Mouse (Mus musculus) cortical plate, adult 2 months (tissue): Measurements from ENCODE around the gene Prickle4.

Experiments used
- CTCF ChIP-seq: fragments of 200-500 bp; IDR thresholded peaks from 2 replicates; pipeline ENCODE4 v1.5.1; 2011; ENCODE audit warnings: mild to moderate bottlenecking, control low read depth, low read length; ENCODE audit not compliant: insufficient read depth; ENCODE audit errors: extremely low read depth
- POLR2A ChIP-seq: fragments of 200-500 bp; IDR thresholded peaks from 2 replicates; pipeline ENCODE4 v1.6.1; 2011; ENCODE audit warnings: mild to moderate bottlenecking, low read length, control low read depth; ENCODE audit not compliant: insufficient read depth; ENCODE audit errors: extremely low read depth

GRCm38 (mm10) chr17:47682836-47683235 is 11.7 kb downstream of the Prickle4 start:
- TF ChIP-seq CTCF: no peak
- no peak for TF ChIP-seq POLR2A
